Mouse (Mus musculus): ENCODE measurements around the gene Carnmt1.

Gene Carnmt1

GRCm38 (mm10) chr19:18713357-18713756 lies 42.8 kb downstream of the Carnmt1 start:
- peak; percentile 74 for DNase-seq (ENCODE audit: low spot score)

GRCm38 (mm10) chr19:18716374-18716773 lies 45.8 kb downstream of the Carnmt1 start:
- DNase-seq (ENCODE audit: low spot score), result peak; percentile 81

GRCm38 (mm10) chr19:18720337-18720736 lies 49.8 kb downstream of the Carnmt1 start:
- DNase-seq (ENCODE audit: low spot score), result no peak

- no peak for DNase-seq (ENCODE audit: low spot score)
These were observed 54.6 kb downstream of the Carnmt1 start for GRCm38 (mm10) chr19:18725186-18725585.

GRCm38 (mm10) chr19:18730255-18730654 lies 59.7 kb downstream of the Carnmt1 start:
- DNase-seq (ENCODE audit: low spot score), result no peak

GRCm38 (mm10) chr19:18731077-18731476 lies 60.5 kb downstream of the Carnmt1 start:
- no peak for DNase-seq (ENCODE audit: low spot score)

GRCm38 (mm10) chr19:18735901-18736300 lies 65.3 kb downstream of the Carnmt1 start:
- DNase-seq (ENCODE audit: low spot score), result no peak

GRCm38 (mm10) chr19:18739146-18739545 lies 68.6 kb downstream of the Carnmt1 start:
- no peak for DNase-seq (ENCODE audit: low spot score)

GRCm38 (mm10) chr19:18743946-18744345 lies 73.4 kb downstream of the Carnmt1 start:
- no peak for DNase-seq (ENCODE audit: low spot score)

GRCm38 (mm10) chr19:18746576-18747340 lies 76.2 kb downstream of the Carnmt1 start:
- no peak for DNase-seq (ENCODE audit: low spot score)

GRCm38 (mm10) chr19:18747379-18747778 lies 76.8 kb downstream of the Carnmt1 start:
- no peak for DNase-seq (ENCODE audit: low spot score)

- DNase-seq (ENCODE audit: low spot score), result peak; percentile 46
These were observed 79.2 kb downstream of the Carnmt1 start, which contains the start of gene Trpm6 for GRCm38 (mm10) chr19:18749598-18750339. Gene Trpm6, plus strand, starts transcription at chr19:18749983.

Data from testis, postnatal 10 days (tissue).